Mouse (Mus musculus) frontal cortex, adult 2 months (tissue): Measurements from ENCODE around the gene Clk3. TPM values are rescaled to one million over a fixed set of nuclear protein-coding genes. Genes with fewer than 3 reads are reported as not detected.

Experiments
- DNase-seq, 2 experiments: peaks; one replicate each; pipeline ENCODE4 v3.0.0; 2022; ENCODE audit warnings: low spot score in 1 of 2; ENCODE audit errors: extremely low spot score in 1 of 2
- polyA plus RNA-seq: library from polyadenylated mRNA; depleted of rRNA; stranded (reverse); fragments of >200 nt; gene quantifications from 2 replicates; pipeline ENCODE4 v1.2.3, GENCODE M21; 2012; rRNA removed

Gene Clk3
- 156 and 191 TPM in 2 replicates for polyA plus RNA-seq

- DNase-seq: peak; percentile 57 to 78
Measured at GRCm38 (mm10) chr9:57765364-57766351, at the start of gene Clk3. Clk3 (minus strand) TSS chr9:57765860.

- no peak for DNase-seq
Measured at GRCm38 (mm10) chr9:57814866-57815265, 49.2 kb upstream of the Clk3 start.

GRCm38 (mm10) chr9:57814014-57814413 is 48.4 kb upstream of the Clk3 start:
- DNase-seq: no peak

- DNase-seq: no peak
Measured at GRCm38 (mm10) chr9:57811793-57812733, 46.4 kb upstream of the Clk3 start.

GRCm38 (mm10) chr9:57810691-57811090 is 45.0 kb upstream of the Clk3 start:
- no peak for DNase-seq

GRCm38 (mm10) chr9:57808771-57809310 is 43.2 kb upstream of the Clk3 start:
- no peak for DNase-seq

GRCm38 (mm10) chr9:57807174-57807651 is 41.6 kb upstream of the Clk3 start:
- no peak for DNase-seq

- DNase-seq: no peak
Measured at GRCm38 (mm10) chr9:57806066-57806481, 40.4 kb upstream of the Clk3 start.

- DNase-seq: no peak
Measured at GRCm38 (mm10) chr9:57805087-57805737, 39.6 kb upstream of the Clk3 start.

- no peak for DNase-seq
Measured at GRCm38 (mm10) chr9:57803839-57804238, 38.2 kb upstream of the Clk3 start.

- DNase-seq: peak in 1 of 2 experiments; percentile 22
Measured at GRCm38 (mm10) chr9:57803047-57803446, 37.4 kb upstream of the Clk3 start.

GRCm38 (mm10) chr9:57800325-57800975 is 34.8 kb upstream of the Clk3 start:
- no peak for DNase-seq

GRCm38 (mm10) chr9:57798725-57799253 is 33.1 kb upstream of the Clk3 start:
- no peak for DNase-seq

GRCm38 (mm10) chr9:57797456-57797855 is 31.8 kb upstream of the Clk3 start:
- DNase-seq: no peak

GRCm38 (mm10) chr9:57789733-57790132 is 24.1 kb upstream of the Clk3 start:
- DNase-seq: no peak

GRCm38 (mm10) chr9:57782656-57783055 is 17.0 kb upstream of the Clk3 start:
- DNase-seq: no peak

- no peak for DNase-seq
Measured at GRCm38 (mm10) chr9:57775736-57776135, 10.1 kb upstream of the Clk3 start.

GRCm38 (mm10) chr9:57775026-57775425 is 9.4 kb upstream of the Clk3 start:
- DNase-seq: peak; percentile 78 to 81

- DNase-seq: no peak
Measured at GRCm38 (mm10) chr9:57774168-57774567, 8.5 kb upstream of the Clk3 start.
